In the genomic region with DNA sequence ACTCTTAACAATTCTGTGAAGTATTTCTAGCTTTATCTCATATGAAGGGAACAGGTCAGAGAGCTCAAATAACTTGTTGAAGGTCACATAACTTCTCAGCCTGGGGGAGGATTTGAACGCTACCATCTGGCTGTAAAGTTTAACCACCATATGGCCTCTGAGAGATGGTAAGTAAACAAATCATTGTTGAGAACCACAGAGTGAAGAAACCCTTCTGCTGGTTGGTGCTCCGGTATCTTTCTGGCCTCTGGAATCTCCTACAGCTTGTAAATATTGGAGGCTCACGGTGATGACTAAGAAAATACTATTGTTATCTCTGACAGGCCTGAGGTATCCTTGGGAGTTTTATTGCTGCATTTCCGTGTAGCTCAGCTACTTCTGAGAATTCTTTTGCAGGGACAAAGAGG, we compare ENCODE assay signal across 10 mouse cellular contexts.
DNase-seq lines count a peak whose midpoint lies in the region; ATAC-seq lines count a peak whose summit lies in the region.
"Had no signal": no experiment of that assay in that cellular context is flagged by ENCODE, and none has a peak within 500 bp of the region (broad histone marks: within the 10 kb centered on the region; RNA-seq: fewer than 3 reads in every experiment).

No protein-coding gene starts in this region.

- H3K4me2 ChIP-seq in limb, embryonic 11.5 days (ENCODE audit: low read depth, severe bottlenecking): no peak overlapping the region
- H3K4me2 ChIP-seq in heart, embryonic 14.5 days (ENCODE audit: low read length): no peak overlapping the region
- H3K4me2 ChIP-seq in forebrain, embryonic 14.5 days (ENCODE audit: low read length): no peak overlapping the region
- H3K4me2 ChIP-seq: embryonic facial prominence, embryonic 12.5 days had no signal

- H3K4me3 ChIP-seq in limb, embryonic 11.5 days (ENCODE audit: low read depth, low read length): no peak overlapping the region
- no peak overlapping the region for H3K4me3 ChIP-seq in limb, embryonic 10.5 days
- H3K4me3 ChIP-seq in heart, embryonic 14.5 days (ENCODE audit: control insufficient read depth in 1 of 2, insufficient read depth in 1 of 2, low read depth in 1 of 2, low read length in 2 of 2): no peak overlapping the region
- no peak overlapping the region for H3K4me3 ChIP-seq in forebrain, embryonic 14.5 days (ENCODE audit: low read depth, low read length)
- H3K4me3 ChIP-seq: embryonic facial prominence, embryonic 12.5 days had no signal

- H3K9ac ChIP-seq in limb, embryonic 11.5 days (ENCODE audit: low read length): no peak overlapping the region
- H3K9ac ChIP-seq in heart, embryonic 14.5 days (ENCODE audit: low read length): no peak overlapping the region
- no peak overlapping the region for H3K9ac ChIP-seq in forebrain, embryonic 14.5 days (ENCODE audit: low read length)
- H3K9ac ChIP-seq: embryonic facial prominence, embryonic 12.5 days had no signal

- H3K9me3 ChIP-seq in limb, embryonic 11.5 days (ENCODE audit: control insufficient read depth, low read length): no peaks in the 10 kb centered on the region
- H3K9me3 ChIP-seq in limb, embryonic 10.5 days (replicated peaks): no peaks in the 10 kb centered on the region
- no peaks in the 10 kb centered on the region for H3K9me3 ChIP-seq in heart, embryonic 14.5 days (ENCODE audit: control insufficient read depth, low read length)
- H3K9me3 ChIP-seq in forebrain, embryonic 14.5 days (replicated peaks; ENCODE audit: control insufficient read depth, low read length): no peaks in the 10 kb centered on the region
- H3K9me3 ChIP-seq: embryonic facial prominence, embryonic 12.5 days had no signal

- no peaks in the 10 kb centered on the region for H3K4me1 ChIP-seq in limb, embryonic 11.5 days (ENCODE audit: control insufficient read depth, insufficient read depth, low read length)
- peaks cover 11% of the 10 kb centered on the region for H3K4me1 ChIP-seq in limb, embryonic 10.5 days
- peaks cover 12 to 24% of the 10 kb centered on the region in 2 experiments for H3K4me1 ChIP-seq in heart, embryonic 14.5 days (ENCODE audit: control insufficient read depth in 2 of 2, insufficient read depth in 2 of 2, low read length in 2 of 2)
- no peaks in the 10 kb centered on the region for H3K4me1 ChIP-seq in forebrain, embryonic 14.5 days (ENCODE audit: control insufficient read depth, insufficient read depth, low read length)

- DNase-seq in limb, embryonic 11.5 days (ENCODE audit: low spot score): peak; percentile 25
- no peak for DNase-seq in limb, embryonic 10.5 days (ENCODE audit: low spot score)
- DNase-seq in embryo, embryonic 10 days (ENCODE audit: low spot score): peak; percentile 60
- DNase-seq in kidney, postnatal 4 days: peak; percentile 28 to 40
- no peak for DNase-seq in gastrocnemius, postnatal 4 days (ENCODE audit: low spot score in 2 of 2)
- DNase-seq in forebrain, embryonic 14.5 days (ENCODE audit: low spot score): no peak
- no peak for DNase-seq in spleen, postnatal 14 days (ENCODE audit: low spot score in 2 of 2)
- DNase-seq: gastrocnemius, postnatal 25 days had no signal

- WGBS in limb, embryonic 11.5 days: 13% methylated on average over 4 of the region's 4 CpGs
- 16% methylated on average over 4 of the region's 4 CpGs for WGBS in limb, embryonic 10.5 days
- 2% methylated on average over 4 of the region's 4 CpGs for WGBS in heart, embryonic 14.5 days
- 57% methylated on average over 4 of the region's 4 CpGs for WGBS in forebrain, embryonic 14.5 days

- ATAC-seq in limb, embryonic 11.5 days (ENCODE audit: insufficient number of reproducible peaks, low FRiP score, low TSS enrichment, low read depth): no peak
- no peak; the same call in 1 of the 2 replicates for ATAC-seq in heart, embryonic 14.5 days (ENCODE audit: insufficient number of reproducible peaks, insufficient read depth, low FRiP score, low read depth)
- no peak for ATAC-seq in forebrain, embryonic 14.5 days

- no peaks in the 10 kb centered on the region for H3K36me3 ChIP-seq in limb, embryonic 11.5 days (ENCODE audit: control insufficient read depth, insufficient read depth, low read length)
- no peaks in the 10 kb centered on the region for H3K36me3 ChIP-seq in limb, embryonic 10.5 days
- H3K36me3 ChIP-seq in heart, embryonic 14.5 days (ENCODE audit: control insufficient read depth, insufficient read depth, low read length): no peaks in the 10 kb centered on the region
- no peaks in the 10 kb centered on the region for H3K36me3 ChIP-seq in forebrain, embryonic 14.5 days (ENCODE audit: control insufficient read depth, insufficient read depth, low read length)
- H3K36me3 ChIP-seq: embryonic facial prominence, embryonic 12.5 days had no signal

- no peaks in the 10 kb centered on the region for H3K27me3 ChIP-seq in limb, embryonic 11.5 days (ENCODE audit: control insufficient read depth, insufficient read depth, low read length)
- no peaks in the 10 kb centered on the region for H3K27me3 ChIP-seq in limb, embryonic 10.5 days (ENCODE audit: low read depth, poor library complexity, severe bottlenecking)
- no peaks in the 10 kb centered on the region for H3K27me3 ChIP-seq in heart, embryonic 14.5 days (ENCODE audit: control insufficient read depth, insufficient read depth, low read length)
- no peaks in the 10 kb centered on the region for H3K27me3 ChIP-seq in forebrain, embryonic 14.5 days (replicated peaks; ENCODE audit: control insufficient read depth, insufficient read depth, low read length)
- H3K27me3 ChIP-seq: embryonic facial prominence, embryonic 12.5 days had no signal

- H3K27ac ChIP-seq in limb, embryonic 11.5 days (replicated peaks; ENCODE audit: low read depth, low read length): no peak overlapping the region
- no peak overlapping the region for H3K27ac ChIP-seq in limb, embryonic 10.5 days
- peak overlapping the region; percentile 20 to 78; a peak in 3 of 4 replicates for H3K27ac ChIP-seq in heart, embryonic 14.5 days (replicated peaks in 1 of 2; ENCODE audit: control insufficient read depth in 1 of 2, insufficient read depth in 1 of 2, low read depth in 2 of 2, low read length in 2 of 2)
- no peak overlapping the region for H3K27ac ChIP-seq in forebrain, embryonic 14.5 days (ENCODE audit: low read depth, low read length)
- H3K27ac ChIP-seq: embryonic facial prominence, embryonic 12.5 days had no signal

Comparison
In these comparisons a context has a peak if more than half of its experiments do, and no peak if none do; other contexts are left out.
1. DNase-seq: peak in limb, embryonic 11.5 days (single experiment), embryo, embryonic 10 days (single experiment) and kidney, postnatal 4 days (2 of 2); none in limb, embryonic 10.5 days (single experiment), gastrocnemius, postnatal 4 days (0 of 2), forebrain, embryonic 14.5 days (single experiment) and spleen, postnatal 14 days (0 of 2).
2. H3K27ac ChIP-seq: peak in heart, embryonic 14.5 days (2 of 2); none in limb, embryonic 11.5 days (single experiment), limb, embryonic 10.5 days (single experiment) and forebrain, embryonic 14.5 days (single experiment).